Mouse (Mus musculus): Measurements from ENCODE around the gene Psenen. TPM values are rescaled to one million over a fixed set of nuclear protein-coding genes. Genes with fewer than 3 reads are reported as not detected.

Gene Psenen
- total RNA-seq, 2 experiments from 2014 or later: 83.4 to 92.7 TPM

DNA sequence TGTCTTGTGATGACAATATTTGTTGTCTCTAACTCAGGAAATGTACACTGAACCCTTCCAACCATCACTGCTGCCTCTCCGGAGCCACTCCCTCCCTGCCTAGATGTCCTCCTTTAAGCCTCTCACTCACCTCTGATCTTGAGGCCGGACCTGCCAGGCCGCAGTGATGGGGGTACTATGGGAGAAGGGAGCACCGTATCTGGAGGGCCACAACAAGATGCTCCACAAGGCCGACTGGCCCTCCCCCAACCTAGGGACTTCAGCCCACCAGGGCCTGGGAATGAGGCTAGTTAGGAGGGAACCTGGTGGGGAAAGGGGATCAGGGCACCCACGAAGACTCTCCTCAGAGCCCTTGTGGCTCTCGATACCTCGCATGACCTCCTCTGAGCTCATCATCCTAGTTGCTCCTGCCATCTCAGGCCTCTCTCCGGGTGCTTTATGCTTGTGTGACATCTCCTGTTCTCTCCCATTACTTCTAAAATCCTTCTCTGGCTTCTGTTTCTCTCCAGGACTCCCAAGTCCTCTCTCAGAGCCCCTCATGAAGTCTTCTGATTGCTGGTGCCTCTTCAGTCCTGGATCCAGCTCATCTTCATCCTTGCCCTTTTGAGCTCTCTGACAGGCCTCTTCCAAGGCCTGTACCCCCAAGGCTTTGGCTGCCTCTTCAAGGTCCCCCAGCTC, 27.6 kb upstream of the Psenen start:
- DNase-seq: no peak
- intact Hi-C loops (cut with DNase I; ENCODE audit: low total_unique reads): loop anchor here (2.0 to 10.0 kb wide), 2 partner anchors 22 to 264 kb away; partner anchors contain the start of genes Ffar3 and Upk1a

DNA sequence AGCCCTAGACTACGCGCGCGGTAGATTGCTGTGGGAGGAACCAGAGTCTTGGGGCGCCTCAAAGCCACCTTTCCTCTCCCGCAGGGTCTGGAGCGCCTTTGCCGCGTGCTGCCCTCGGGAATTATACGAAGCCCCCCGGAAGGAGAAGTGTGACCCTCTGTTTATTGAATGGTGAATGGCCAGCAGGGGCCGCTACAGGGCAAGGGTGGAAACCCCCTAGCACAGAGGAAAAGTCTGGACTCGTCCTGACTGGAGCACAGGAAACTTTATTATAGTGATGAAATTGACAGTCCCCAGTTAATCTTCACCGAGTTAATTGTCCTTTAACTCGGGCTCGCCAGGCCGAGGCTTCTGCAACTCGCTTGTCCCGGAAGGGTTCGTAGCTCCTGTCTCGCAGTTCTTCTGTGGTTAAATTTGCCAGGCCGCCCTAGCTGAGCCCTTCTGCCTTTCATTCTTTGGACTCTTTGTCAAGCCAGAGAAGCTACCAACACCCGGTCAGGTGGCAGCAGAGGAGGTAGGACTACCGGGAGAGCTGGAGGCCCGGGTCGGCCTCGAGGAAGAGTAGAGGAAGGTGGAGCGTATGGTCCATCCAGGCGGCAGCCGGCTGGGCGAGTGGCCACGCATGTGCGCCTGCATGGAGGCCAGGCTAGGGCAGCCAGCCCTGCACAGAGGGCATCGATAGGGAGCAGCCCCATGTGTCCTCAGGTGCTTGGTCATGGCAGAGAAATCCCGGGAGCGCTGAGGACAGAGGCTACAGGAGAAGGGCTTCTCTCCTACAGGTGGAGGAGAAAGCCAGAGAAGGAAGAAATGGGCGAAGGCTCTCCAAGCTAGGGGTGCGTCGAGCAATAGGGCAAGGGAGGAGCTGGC, 26.2 kb upstream of the Psenen start:
- DNase-seq: peak; percentile 83
- intact Hi-C loops (cut with DNase I; ENCODE audit: low total_unique reads): loop anchor here (2.0 to 10.0 kb wide), 2 partner anchors 23 to 265 kb away; partner anchors contain the start of genes Ffar3 and Upk1a

DNA sequence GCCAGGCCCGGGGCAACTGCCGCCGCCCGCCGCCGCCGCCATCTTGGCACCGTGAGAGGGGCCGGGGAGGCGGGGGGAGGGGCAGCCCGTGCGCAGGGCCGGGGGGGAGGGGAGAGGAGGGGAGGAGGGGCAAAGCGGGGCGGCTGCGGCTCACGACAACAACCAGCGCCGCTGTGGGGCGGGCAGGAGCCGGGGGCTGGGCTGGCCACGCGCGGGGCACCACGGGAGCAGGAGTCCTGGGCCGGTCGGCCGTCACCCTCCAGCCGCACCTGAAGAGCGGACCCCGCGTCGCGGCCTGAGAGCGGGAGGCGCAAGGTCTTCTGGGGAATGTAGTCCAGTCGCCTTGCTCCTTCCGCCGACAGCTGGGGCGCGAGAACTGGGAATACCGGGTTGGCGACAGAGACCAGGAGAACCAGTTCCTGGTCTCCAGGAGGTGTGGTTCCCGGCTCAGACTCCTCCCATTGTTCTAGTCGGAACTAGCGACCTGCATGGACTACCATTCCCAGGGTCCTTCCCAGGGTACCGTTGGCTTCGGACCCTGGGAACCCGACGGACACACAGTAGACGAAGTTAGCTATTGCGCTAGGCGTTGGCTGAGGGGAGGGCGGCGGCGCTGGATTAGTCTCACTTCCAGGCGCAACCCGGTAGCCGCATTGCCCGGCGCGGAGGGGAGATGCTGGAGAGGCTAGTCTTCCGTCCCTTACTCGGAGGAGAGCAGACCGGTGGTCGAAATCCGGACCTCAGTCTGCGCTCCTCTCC, 25.4 kb upstream of the Psenen start, which contains the start of gene Kmt2b:
Gene Kmt2b (minus strand): TSS at position 51 of the 759 bp plus-strand sequence.
- intact Hi-C loops (cut with DNase I; ENCODE audit: low total_unique reads): no loop called here
- peak; percentile 98 for DNase-seq

DNA sequence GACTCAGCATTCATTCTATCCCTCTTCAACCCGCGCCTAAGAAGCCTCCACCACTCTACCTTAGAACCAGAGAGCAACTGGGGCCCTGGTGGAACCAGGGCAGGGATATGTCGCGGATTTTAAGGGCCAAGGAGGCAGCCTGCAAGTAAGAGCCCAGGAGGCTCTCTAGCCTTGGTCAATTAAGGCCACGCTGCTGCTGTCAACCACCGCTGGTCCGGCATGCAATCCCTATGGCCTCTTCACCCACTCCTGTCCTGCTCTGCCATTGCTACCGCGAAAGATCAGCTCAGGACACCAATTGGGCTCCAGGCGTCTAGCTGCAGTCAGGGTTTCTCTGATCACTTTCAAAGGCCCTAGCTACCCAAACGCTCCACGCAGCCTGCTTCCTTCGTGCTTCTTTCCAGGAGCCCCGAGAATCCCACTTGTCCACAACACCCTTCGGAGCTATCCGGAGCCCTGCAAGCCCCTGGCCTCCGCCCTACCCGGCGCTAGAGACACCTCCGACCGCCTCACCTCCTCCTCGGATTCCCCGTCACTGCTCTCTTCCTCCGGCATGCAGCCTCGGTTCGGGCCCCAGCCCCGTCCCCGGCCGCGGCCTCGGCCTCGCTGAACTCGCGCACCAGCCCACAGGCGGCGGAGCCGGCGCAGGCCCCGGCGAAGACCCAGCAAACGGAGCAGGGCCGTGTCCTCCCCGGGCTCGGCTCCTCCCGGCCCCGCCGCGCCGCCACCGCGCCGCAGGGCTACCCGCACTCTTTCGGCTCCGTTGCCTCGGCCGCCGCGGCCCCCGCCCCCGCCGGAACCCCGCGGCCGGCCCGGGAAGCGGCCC, 24.6 kb upstream of the Psenen start:
- peak; percentile 47 for DNase-seq
- intact Hi-C loops (cut with DNase I; ENCODE audit: low total_unique reads): no loop called here

DNA sequence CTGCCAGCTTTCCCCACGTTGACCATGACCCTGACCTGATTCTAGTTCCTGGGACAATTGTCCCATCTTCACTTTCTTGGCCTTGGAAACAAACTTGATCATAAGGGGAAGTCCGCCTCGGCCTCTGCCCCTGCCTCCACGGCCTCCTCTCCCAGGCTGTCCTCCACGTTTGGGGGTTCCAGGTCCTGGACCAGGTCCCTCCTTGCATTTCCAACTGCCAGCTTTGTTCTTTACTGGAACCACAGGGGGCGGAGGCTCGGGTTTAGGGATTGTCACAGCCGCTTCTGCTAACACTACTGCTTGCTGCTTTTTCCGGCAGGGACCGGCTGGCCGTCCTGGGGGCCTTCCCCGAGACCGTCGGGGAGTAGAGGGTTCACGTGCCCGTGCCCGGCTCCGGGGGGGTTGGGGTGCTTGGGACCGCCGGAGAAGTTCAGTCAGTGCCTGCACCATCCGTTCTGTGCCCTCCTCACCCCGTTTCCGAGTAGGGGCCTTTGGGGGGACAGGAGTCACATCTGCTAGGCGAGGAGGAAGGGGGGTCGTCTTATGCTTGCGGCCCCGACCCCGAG, 23.1 kb upstream of the Psenen start:
- DNase-seq: no peak
- intact Hi-C loops (cut with DNase I; ENCODE audit: low total_unique reads): no loop called here

DNA sequence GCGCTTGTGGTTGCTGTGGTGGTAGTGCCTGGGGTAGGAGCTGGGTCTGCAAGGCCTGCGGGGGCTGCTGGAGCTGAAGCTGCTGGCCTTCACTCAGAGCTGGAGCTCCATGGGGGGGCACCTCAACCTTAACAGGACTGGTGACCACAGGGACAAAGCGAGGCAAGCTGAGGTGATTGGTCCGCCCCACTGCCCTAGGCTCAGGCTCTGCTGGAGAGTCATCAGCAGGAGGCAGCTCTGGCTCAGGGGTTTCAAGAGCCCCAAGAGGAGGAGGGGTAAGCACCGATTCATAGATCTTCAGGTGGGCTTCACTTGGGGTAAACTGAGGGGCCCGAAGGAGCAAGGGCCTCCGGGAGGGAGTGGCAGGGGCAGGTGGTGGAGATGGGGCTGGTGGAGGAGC, 21.7 kb upstream of the Psenen start:
- no peak for DNase-seq
- intact Hi-C loops (cut with DNase I; ENCODE audit: low total_unique reads): no loop called here

DNA sequence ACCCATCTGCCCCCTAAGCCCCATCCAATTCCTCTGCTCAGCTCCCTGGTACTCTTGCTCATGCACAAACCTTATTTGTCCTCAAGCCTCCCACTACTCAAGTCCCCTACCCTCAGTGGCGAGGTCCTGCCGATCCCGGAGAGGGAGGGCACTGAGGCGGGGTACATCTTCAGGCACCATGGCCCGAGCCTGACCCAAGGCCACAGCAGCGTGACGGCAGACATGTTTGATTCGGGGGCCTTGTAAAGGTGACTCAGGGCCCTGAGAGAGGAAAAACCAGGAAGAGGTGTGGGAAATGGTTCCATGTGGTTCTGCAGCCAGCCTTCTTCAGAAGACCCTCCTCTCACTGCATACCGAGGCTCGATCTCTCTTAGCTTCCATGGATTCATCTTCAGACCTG, 20.9 kb upstream of the Psenen start:
- intact Hi-C loops (cut with DNase I; ENCODE audit: low total_unique reads): no loop called here
- no peak for DNase-seq

DNA sequence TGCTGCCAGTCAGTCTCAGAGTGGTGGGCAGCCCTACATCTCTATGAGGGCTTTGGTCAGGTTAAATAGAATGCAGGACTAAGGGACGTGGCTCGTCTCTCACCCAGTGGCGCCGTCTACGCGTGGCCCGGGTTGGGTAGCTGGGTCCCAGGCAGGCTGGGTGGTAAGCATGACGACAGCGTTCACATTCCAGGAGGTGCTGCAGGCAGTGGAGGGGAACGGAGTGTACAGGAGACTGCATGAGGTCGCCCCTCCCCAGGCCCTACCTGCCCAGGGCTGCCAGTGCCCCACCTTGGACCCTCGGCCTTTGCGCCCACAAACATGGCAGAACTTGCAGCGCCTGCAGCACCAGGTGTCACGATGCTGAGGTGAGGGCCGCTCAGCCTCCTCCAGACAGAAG, 18.1 kb upstream of the Psenen start:
- intact Hi-C loops (cut with DNase I; ENCODE audit: low total_unique reads): no loop called here

DNA sequence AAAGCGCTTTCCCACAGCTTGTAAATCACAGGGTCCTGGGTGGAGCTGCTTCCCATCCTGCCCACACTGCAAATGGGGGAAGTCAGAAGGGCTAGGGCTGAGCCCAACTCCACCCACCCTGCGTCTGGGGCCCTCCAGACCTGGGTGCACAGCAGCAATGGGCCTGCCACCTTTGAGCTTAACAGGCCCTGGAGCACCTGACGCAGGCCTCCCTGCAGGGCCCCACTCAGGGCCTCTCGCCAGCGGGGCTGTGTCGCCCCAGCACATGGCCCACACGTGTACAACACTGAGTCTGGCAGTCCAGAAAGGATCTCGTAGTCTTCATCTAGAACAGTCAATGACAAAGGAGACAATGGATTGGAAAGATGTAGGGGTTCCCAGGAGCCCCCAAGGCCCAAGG, 16.5 kb upstream of the Psenen start:
- intact Hi-C loops (cut with DNase I; ENCODE audit: low total_unique reads): no loop called here
- no peak for DNase-seq

More for the DNA sequence above, 18.1 kb upstream of the Psenen start:
- DNase-seq: no peak

DNA sequence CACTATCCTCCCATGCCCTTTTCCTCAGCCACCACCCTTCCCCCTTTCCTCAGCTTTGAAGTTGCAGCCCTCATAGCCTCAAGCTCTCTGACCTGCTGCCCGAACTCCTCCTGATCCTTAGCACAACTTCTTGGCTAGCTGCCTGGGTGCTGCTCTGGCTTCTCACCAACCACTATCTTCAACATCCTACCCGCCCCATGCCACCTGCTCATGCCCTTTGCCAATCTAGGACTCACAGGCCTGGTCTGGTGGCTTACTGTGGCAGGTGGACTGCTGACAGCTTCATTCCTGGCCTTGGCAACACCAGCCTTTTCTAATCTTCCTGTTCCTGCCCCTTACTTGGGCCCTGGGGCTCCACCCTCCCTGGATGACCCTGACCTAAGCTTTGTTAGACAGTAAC, 9.5 kb upstream of the Psenen start:
- DNase-seq: peak; percentile 73
- intact Hi-C loops (cut with DNase I; ENCODE audit: low total_unique reads): no loop called here

DNA sequence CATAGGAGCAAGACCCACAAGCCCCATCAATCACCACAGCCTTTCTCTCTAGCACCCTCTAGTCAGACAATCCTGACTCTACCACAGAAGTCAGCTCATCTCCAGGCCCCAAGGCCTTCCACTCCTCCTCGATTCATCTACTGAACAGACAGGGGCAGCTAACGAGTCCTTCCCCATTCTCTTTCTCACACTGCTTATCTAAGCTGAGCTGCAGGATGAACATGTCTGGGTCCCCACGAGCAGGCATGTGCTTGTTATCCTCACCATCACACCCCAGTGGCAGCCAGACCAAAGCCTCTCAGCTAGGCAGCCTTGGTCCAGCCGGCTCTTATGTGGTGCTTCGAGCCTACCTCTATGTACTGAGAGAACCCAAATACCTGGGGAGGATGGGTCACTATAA, 9.0 kb upstream of the Psenen start:
- intact Hi-C loops (cut with DNase I; ENCODE audit: low total_unique reads): no loop called here
- no peak for DNase-seq

DNA sequence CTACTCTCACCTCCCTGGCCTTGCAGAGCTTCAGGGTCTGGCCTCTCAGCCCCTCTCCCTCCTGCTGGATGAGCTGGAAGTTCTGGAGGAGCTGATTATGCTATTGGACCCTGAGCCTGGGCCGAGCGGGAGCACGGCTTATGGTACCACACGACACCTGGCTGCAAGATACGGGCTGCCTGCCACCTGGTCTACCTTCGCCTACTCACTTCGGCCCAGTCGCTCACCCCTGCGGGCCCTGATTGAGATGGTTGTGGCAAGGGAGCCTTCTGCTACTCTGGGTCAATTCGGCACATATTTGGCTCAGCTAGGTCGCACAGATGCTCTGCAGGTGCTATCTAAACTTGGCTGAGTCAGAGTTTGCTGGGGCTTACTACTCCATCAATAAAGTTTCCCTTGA, 4.1 kb upstream of the Psenen start:
- intact Hi-C loops (cut with DNase I; ENCODE audit: low total_unique reads): no loop called here
- no peak for DNase-seq

DNA sequence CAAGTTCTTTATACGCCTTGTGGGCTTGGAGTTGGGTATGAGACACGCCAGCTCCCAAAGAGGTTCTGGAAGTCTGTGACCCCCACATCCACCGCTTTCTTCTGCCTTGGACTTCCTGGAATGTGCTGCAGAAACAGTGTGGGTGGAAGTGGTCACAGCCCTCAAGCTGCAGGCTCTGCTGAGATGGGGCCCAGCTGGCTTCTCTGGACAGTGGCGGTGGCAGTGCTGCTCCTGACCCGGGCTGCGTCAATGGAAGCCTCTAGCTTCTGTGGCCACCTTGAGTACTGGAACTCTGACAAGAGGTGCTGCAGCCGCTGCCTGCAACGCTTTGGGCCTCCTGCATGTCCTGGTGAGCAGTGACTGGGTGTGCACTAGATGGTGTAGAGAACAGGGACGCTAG, 2.6 kb upstream of the Psenen start:
- DNase-seq: no peak
- intact Hi-C loops (cut with DNase I; ENCODE audit: low total_unique reads): no loop called here

DNA sequence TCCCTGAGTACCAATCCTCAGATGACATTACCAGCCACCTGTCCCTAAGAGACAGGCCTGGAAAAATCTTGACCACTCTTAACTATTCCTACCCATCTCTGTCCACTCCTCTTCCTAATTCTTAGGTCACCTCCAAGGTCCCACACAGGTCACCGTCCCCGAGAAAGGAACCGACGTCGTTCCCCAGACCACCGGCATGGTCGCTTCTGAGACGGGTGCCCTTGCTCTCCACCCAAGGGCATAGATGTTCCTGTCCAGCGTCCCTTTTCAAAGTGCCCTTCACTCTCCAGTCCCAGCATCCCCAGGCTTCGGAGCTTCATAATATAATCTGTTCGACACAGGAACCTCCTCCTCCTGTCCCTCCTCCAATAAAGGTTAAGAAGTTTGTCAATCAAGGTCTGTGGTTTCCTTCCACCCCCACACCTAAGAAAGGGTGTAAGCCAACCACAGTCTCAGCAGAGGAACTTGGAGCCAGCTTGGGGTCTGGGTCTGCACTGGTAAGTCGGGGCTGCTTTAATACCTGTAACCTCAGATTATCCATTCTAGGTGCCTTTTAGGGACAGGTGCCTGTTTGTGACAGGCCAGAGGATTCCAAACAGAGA, 1.6 kb upstream of the Psenen start, which contains the start of gene Igflr1:
Gene Igflr1 (plus strand): TSS at position 458 of the 602 bp plus-strand sequence.
- DNase-seq: no peak
- intact Hi-C loops (cut with DNase I; ENCODE audit: low total_unique reads): no loop called here

DNA sequence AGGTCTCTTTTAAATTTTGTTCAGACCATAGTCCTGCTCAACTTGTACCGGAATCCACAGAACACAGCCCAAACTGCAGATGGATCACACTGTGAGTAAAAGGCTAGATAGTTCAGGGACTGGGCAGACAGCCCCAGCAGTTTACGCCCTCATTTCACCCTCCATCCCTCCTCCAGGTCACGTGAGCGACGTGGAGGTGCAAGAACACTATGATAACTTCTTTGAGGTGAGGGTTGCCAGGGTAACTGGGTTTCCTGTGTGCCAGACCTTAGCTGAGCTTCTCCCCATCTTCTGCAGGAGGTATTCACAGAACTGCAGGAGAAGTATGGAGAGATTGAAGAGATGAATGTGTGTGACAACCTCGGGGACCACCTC, 466 bp upstream of the Psenen start:
- DNase-seq: no peak
- intact Hi-C loops (cut with DNase I; ENCODE audit: low total_unique reads): no loop called here

DNA sequence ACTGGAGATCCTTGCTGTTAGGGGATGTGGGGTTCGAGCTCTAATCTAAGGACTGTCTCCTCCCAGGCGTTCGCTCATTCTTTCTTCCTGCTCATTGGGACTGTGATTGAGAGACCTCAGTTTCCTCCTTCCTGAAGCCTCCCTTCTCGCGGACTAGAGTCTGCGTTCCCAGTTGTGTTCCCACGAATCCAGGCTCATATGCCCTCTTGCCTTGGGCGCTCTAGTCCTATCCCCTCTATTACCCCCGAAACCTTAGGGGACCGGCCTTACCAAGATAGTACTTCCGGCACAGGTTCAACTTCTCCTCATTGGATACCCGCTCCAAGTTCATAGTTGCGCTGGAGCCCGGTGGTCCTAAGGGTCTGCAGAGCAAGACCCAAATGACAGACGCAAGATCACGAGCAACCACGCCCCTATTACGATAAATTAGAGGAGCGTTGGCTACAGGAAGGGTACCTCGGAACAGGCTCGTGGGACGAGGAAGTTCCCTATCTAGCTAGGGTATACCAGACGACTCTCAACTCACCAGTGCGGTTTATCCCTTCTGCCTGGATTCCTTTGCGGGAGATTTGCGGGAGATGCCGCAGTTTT, 806 bp downstream of the Psenen start:
- DNase-seq: no peak
- intact Hi-C loops (cut with DNase I; ENCODE audit: low total_unique reads): no loop called here

DNA sequence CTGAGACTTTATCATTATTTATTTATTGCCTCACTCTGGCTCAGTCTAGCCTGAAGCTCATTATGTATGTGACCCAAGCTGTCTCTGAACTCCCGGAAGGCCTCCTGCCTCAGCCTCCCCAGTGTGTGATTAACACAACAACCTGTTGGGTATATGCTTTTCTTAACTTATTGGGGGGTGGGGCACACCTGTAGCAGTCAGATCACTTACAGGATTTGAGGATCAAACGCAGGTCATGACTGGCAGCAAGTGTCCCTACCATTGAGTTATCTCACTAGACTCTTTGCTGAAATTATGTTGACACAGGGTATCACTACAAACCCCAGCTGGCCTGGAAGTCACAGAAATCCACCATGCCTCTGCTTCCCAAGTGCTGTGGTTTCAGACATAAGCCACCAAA, 3.1 kb downstream of the Psenen start:
- intact Hi-C loops (cut with DNase I; ENCODE audit: low total_unique reads): no loop called here
- no peak for DNase-seq

DNA sequence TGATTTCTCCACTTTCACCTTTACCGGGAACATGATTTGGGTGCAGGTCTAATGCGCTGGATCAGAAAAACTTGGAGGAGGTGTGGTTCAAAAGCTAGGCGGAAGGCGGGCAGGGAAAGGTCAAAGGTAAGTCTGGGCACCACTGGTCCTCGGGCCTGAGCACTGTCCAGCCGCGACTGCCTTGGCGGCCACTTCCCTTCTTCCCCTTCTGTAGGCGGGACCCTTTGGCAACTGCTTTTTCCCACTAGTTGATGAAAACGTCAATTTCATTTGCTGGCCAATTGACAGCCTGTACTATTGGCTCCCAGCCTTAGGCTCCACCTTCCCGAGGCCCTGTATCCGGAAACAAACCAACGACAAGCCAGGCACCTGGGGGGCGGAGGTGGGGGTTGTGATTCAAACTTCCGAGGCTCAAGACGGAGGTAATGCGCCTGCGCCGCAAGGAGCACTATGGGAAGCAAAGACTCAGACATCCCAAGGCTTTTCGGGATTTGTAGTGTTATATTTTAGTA, 3.9 kb downstream of the Psenen start, which contains the start of gene Lin37:
Gene Lin37 (minus strand): TSS at position 396 of the 512 bp plus-strand sequence.
- intact Hi-C loops (cut with DNase I; ENCODE audit: low total_unique reads): no loop called here
- peak; percentile 96 for DNase-seq

Measured in gastrocnemius, postnatal 14 days (tissue).